Mouse (Mus musculus): ENCODE measurements around the gene Ephb2. TPM values are rescaled to one million over a fixed set of nuclear protein-coding genes. Genes with fewer than 3 reads are reported as not detected.

Gene Ephb2
- polyA plus RNA-seq, 1 experiment from 2014 or later: 25.0 TPM

DNA sequence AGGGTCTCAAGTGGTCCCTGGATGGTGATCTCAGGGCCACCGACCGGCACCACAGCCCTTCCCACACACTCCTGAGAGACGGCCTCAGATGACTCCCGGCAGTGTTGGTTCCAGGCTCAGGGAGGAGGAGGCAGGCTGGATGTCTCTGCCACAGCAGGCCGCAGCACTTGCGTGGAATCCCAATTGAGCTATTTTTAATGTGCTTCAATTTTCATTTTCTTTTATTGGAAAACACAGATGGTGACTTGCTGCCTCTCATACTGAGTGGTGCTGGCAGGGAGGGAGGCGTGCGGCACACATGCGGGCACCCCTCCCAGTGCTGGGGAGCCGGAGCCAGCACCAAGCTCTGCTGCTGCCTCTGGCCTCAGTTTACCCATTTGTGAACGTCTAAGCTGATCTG is 42.5 kb downstream of the Ephb2 start:
- no peak for ATAC-seq
- Histone ChIP-seq H3K27ac (0 out of 2 replicates have a peak overlapping the region, but pooled peaks have one; percentile 12), H3K9ac (replicated peaks) (no peak overlapping the region), H3K36me3 (peaks cover 5% of the 10 kb centered on the region; the same call in 1 of the 2 replicates), H3K27me3 (no peaks in the 10 kb centered on the region), H3K4me3 (replicated peaks) (no peak overlapping the region), H3K4me1 (replicated peaks) (peaks cover 72% of the 10 kb centered on the region), H3K9me3 (no peaks in the 10 kb centered on the region), H3K4me2 (replicated peaks) (no peak overlapping the region)
- WGBS: 74% methylated on average over 11 of the region's 11 CpGs

GRCm38 (mm10) chr4:136789821-136790220 is 46.0 kb downstream of the Ephb2 start:
- ATAC-seq: no peak
- Histone ChIP-seq H3K36me3 (peaks cover 5% of the 10 kb centered on the region; the same call in 1 of the 2 replicates), H3K4me3 (replicated peaks) (no peak overlapping the region), H3K27me3 (no peaks in the 10 kb centered on the region), H3K27ac (0 out of 2 replicates have a peak overlapping the region, but pooled peaks have one; percentile 14), H3K4me1 (replicated peaks) (peaks cover 88% of the 10 kb centered on the region), H3K9ac (replicated peaks) (no peak overlapping the region), H3K9me3 (no peaks in the 10 kb centered on the region), H3K4me2 (replicated peaks) (no peak overlapping the region)
- 83% methylated on average over 6 of the region's 6 CpGs for WGBS

DNA sequence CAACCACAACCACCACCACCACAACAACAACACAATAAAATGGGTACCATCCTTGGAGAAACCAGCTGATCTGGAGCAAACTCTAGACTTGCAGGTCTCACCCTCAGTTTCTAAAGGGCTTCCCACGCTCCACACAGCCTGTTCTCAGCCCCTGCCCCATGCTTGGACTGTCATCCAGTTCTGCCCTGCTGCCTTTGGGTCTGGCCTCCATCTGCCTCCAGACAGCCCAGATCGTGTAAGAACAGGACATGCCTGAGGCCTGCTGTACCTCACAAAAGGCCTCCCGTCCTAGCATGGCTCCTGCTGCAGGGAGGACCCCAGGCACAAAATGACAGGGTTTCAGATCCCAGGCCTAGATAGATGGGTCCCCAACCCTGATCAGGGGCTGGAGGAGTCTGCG is 48.4 kb downstream of the Ephb2 start:
- peaks cover 5% of the 10 kb centered on the region; the same call in 1 of the 2 replicates for H3K36me3 ChIP-seq
- no peak overlapping the region for H3K4me3 ChIP-seq (replicated peaks)
- H3K9ac ChIP-seq (replicated peaks): no peak overlapping the region; the same call in 1 of the 2 replicates
- no peaks in the 10 kb centered on the region for H3K27me3 ChIP-seq
- ATAC-seq: peak; percentile 35; the same call in 1 of the 2 replicates
- H3K4me2 ChIP-seq (replicated peaks): no peak overlapping the region
- H3K27ac ChIP-seq: peak overlapping the region; percentile 67
- no peaks in the 10 kb centered on the region for H3K9me3 ChIP-seq
- 62% methylated on average over 4 of the region's 4 CpGs for WGBS
- H3K4me1 ChIP-seq (replicated peaks): peaks cover 86% of the 10 kb centered on the region

- Histone ChIP-seq H3K27ac (peak overlapping the region; percentile 67), H3K36me3 (peaks cover 5% of the 10 kb centered on the region), H3K4me1 (replicated peaks) (peaks cover 86% of the 10 kb centered on the region), H3K9ac (replicated peaks) (no peak overlapping the region), H3K9me3 (no peaks in the 10 kb centered on the region), H3K4me3 (replicated peaks) (no peak overlapping the region), H3K27me3 (no peaks in the 10 kb centered on the region), H3K4me2 (replicated peaks) (no peak overlapping the region)
- ATAC-seq: peak; percentile 53
- 31% methylated on average over 26 of the region's 26 CpGs for WGBS
These were observed 49.1 kb downstream of the Ephb2 start for GRCm38 (mm10) chr4:136786453-136787276.

DNA sequence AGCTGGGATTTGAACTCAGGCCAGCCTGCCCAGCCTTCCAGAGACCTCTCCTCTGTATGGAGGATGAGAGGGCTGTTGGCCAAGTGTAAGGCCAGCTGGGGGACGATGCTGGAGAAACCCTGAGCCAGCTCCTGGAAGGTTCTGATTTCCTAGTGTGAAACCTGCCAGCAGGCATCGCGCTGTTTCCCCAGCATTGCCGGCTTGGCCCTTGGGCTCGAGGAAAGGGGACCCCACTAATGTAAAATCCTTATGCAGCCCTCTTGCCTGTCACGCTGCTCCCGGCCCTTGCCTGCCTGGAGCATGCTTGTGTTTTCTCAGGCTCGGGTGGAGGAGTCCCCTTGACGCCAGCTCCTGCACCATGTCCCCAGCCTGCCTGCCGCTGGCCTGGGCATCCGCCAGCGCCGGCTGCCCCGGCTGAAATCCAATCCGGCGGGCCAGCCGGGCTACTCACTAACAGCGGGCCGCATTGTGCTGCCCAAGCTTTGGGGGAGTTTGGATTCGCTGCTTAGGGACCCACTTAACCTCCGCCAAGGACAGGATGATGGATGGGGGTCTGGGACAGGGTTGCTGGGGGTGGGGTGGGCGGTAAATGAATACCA is 52.1 kb downstream of the Ephb2 start:
- Histone ChIP-seq H3K9ac (replicated peaks) (peak overlapping the region; percentile 7), H3K4me1 (replicated peaks) (peaks cover 81% of the 10 kb centered on the region), H3K36me3 (no peaks in the 10 kb centered on the region; the same call in 1 of the 2 replicates), H3K27ac (0 out of 2 replicates have a peak overlapping the region, but pooled peaks have one; percentile 30), H3K4me2 (replicated peaks) (no peak overlapping the region), H3K27me3 (no peaks in the 10 kb centered on the region), H3K4me3 (replicated peaks) (no peak overlapping the region), H3K9me3 (no peaks in the 10 kb centered on the region)
- WGBS: 60% methylated on average over 22 of the region's 22 CpGs
- no peak for ATAC-seq

- Histone ChIP-seq H3K9ac (replicated peaks) (no peak overlapping the region), H3K27ac (no peak overlapping the region), H3K27me3 (no peaks in the 10 kb centered on the region), H3K4me1 (replicated peaks) (peaks cover 81% of the 10 kb centered on the region), H3K9me3 (no peaks in the 10 kb centered on the region), H3K4me2 (replicated peaks) (no peak overlapping the region), H3K36me3 (no peaks in the 10 kb centered on the region; the same call in 1 of the 2 replicates), H3K4me3 (replicated peaks) (no peak overlapping the region)
- WGBS: 94% methylated on average over 1 of the region's 1 CpGs
- no peak for ATAC-seq
These were observed 53.2 kb downstream of the Ephb2 start for GRCm38 (mm10) chr4:136782579-136782925.

GRCm38 (mm10) chr4:136781868-136782578 is 53.8 kb downstream of the Ephb2 start:
- no peak overlapping the region for H3K4me2 ChIP-seq (replicated peaks)
- H3K4me3 ChIP-seq (replicated peaks): no peak overlapping the region
- H3K36me3 ChIP-seq: no peaks in the 10 kb centered on the region; the same call in 1 of the 2 replicates
- ATAC-seq: no peak
- 94% methylated on average over 13 of the region's 13 CpGs for WGBS
- H3K9ac ChIP-seq (replicated peaks): no peak overlapping the region
- H3K9me3 ChIP-seq: no peaks in the 10 kb centered on the region
- peaks cover 81% of the 10 kb centered on the region for H3K4me1 ChIP-seq (replicated peaks)
- H3K27me3 ChIP-seq: no peaks in the 10 kb centered on the region
- no peak overlapping the region for H3K27ac ChIP-seq

DNA sequence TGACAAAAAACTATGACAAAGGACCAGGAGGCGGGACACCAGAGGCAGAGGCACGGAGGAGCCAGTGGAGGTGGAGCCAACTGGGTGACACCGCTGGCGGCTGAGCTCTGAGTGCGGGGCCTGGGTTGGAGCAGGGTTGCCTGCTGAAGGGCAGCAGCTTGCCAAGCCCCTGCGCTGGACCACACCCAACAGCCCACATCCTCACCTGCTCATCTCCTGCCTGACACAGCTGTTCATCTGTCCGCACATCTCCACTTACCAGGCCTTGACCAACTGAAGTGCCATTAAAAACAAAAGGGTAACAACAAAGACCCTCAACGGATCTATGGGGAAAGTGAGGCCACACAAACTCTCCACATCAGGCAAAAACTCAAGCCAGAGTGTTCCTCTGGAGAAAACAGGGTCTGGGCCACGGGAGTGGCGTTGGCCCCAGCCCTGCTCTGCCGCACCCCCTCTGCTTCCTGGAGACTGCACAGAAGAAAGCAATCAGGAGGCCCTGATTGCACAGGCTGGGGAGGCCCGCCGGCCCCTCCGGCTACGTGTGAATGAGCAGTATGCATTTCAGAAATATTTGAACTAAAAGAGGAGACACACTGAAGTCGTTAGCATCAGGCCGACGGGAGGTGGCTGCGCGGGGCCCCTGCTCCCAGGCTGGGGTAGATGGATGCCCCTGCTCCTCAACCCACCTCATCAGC is 55.4 kb downstream of the Ephb2 start:
- no peak overlapping the region; the same call in 1 of the 2 replicates for H3K27ac ChIP-seq
- no peak overlapping the region for H3K4me3 ChIP-seq (replicated peaks)
- H3K27me3 ChIP-seq: no peaks in the 10 kb centered on the region
- no peak overlapping the region for H3K4me2 ChIP-seq (replicated peaks)
- no peak for ATAC-seq
- 82% methylated on average over 20 of the region's 20 CpGs for WGBS
- H3K9me3 ChIP-seq: no peaks in the 10 kb centered on the region
- no peaks in the 10 kb centered on the region; the same call in 1 of the 2 replicates for H3K36me3 ChIP-seq
- H3K9ac ChIP-seq (replicated peaks): no peak overlapping the region
- peaks cover 81% of the 10 kb centered on the region for H3K4me1 ChIP-seq (replicated peaks)

DNA sequence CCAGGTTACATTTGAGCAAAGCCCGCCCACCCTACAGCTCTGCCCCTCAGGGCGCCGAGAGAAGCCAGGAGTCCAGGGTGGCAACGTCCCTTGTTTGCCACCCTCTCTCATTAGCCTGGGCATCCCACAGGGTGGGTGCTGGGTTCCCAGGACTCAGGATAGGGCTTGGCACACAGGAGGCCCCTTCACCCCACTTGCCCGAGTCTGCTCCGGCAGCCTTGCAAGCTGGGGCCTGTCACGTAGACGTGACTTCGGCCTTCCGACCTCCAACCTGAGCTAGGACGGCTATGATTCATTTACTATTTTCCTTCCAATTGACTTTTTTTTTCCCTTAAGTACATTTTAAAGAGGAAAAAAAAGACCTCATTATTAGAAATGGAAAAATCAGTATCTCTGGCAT is 56.6 kb downstream of the Ephb2 start:
- no peaks in the 10 kb centered on the region; the same call in 1 of the 2 replicates for H3K36me3 ChIP-seq
- WGBS: 81% methylated on average over 11 of the region's 11 CpGs
- ATAC-seq: no peak
- no peaks in the 10 kb centered on the region for H3K27me3 ChIP-seq
- H3K27ac ChIP-seq: no peak overlapping the region
- peaks cover 90% of the 10 kb centered on the region for H3K4me1 ChIP-seq (replicated peaks)
- no peaks in the 10 kb centered on the region for H3K9me3 ChIP-seq
- H3K4me3 ChIP-seq (replicated peaks): no peak overlapping the region
- H3K9ac ChIP-seq (replicated peaks): no peak overlapping the region
- no peak overlapping the region for H3K4me2 ChIP-seq (replicated peaks)

- WGBS: 26% methylated on average over 9 of the region's 9 CpGs
- Histone ChIP-seq H3K9me3 (no peaks in the 10 kb centered on the region), H3K27me3 (no peaks in the 10 kb centered on the region), H3K4me2 (replicated peaks) (no peak overlapping the region), H3K36me3 (peaks cover 5% of the 10 kb centered on the region), H3K9ac (replicated peaks) (0 out of 2 replicates have a peak overlapping the region, but pooled peaks have one; percentile 36), H3K4me1 (replicated peaks) (peaks cover 95% of the 10 kb centered on the region), H3K27ac (peak overlapping the region; percentile 35; the same call in 1 of the 2 replicates), H3K4me3 (replicated peaks) (no peak overlapping the region)
- no peak for ATAC-seq
These were observed 59.3 kb downstream of the Ephb2 start for GRCm38 (mm10) chr4:136776471-136776892.

GRCm38 (mm10) chr4:136775903-136776302 is 59.9 kb downstream of the Ephb2 start:
- Histone ChIP-seq H3K27me3 (no peaks in the 10 kb centered on the region), H3K36me3 (peaks cover 10% of the 10 kb centered on the region), H3K4me2 (replicated peaks) (no peak overlapping the region), H3K4me3 (replicated peaks) (no peak overlapping the region), H3K9ac (replicated peaks) (no peak overlapping the region), H3K9me3 (no peaks in the 10 kb centered on the region), H3K27ac (no peak overlapping the region), H3K4me1 (replicated peaks) (peaks cover 96% of the 10 kb centered on the region)
- no peak for ATAC-seq
- WGBS: 99% methylated on average over 2 of the region's 2 CpGs

All from midbrain, embryonic 13.5 days (tissue).